Mouse (Mus musculus): ENCODE data around the gene Trim75.

- TF ChIP-seq CTCF (IDR thresholded peaks at IDR 0.05; ENCODE audit: low read depth) (peak; percentile 33; the same call in 1 of the 2 replicates), EP300 (IDR thresholded peaks at IDR 0.05; ENCODE audit: low read depth) (no peak)
Observed at GRCm38 (mm10) chr8:64946820-64947697, 40.6 kb downstream of the Trim75 start, which contains the start of gene Tmem192.

All from liver, embryonic 14.5 days (tissue).